In the genomic region with DNA sequence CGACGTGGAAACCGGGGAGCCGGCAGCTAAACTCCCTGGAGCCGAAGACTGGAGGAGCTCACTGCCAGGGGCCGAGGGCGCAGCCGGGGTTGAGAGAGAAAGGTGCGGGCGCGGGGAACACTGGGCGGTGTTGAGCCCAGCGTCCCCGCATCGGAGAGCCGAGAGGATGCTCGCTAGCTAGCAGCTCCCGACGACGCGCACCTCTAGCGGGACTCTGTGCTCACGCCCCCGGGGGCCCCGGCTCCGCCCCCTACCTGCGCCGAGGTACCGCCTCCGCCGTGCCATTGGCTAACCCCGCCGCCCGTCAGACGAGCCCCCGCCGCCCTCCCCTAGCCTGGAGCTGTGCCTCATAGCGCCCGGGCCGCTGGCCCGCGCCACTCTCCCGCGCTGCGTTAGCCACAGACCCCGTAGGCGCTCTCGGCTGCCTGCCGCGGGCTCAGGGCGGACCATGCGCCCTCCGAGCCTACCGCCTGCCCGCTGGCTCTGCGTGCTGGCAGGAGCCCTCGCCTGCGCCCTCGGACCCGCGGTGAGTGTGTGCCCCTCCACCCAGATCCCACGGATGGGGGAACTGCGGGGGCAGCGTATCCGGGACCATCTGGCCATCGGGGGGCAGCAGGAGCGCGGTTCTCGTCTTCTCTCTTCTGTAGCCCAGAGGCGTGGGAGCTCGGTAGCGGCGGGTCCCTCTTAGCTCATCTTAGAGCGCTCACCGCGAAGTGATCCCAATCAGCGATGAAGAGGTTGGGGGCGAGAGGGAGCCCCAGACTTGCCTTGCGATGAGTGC, we compare ENCODE assay signal across 8 mouse cellular contexts. TPM values are rescaled to one million over a fixed set of nuclear protein-coding genes. Genes with fewer than 3 reads are reported as not detected.
DNase-seq lines count a peak whose midpoint lies in the region; ATAC-seq and TF ChIP-seq lines count a peak whose summit lies in the region.

A gene (plus strand): TSS at position 316 of the 781 bp plus-strand sequence.

- peak within 1 kb of the TSS; percentile 75 for H3K9ac ChIP-seq in forebrain, embryonic 13.5 days
- peak within 1 kb of the TSS; percentile 43 for H3K9ac ChIP-seq in hindbrain, embryonic 14.5 days

- TF ChIP-seq CTCF in E14TG2a.4 (conservative IDR thresholded peaks at IDR 0.05; ENCODE audit: low read length): no peak

- H3K4me3 ChIP-seq in E14TG2a.4 (replicated peaks; ENCODE audit: low read length): peak within 1 kb of the TSS; percentile 88
- H3K4me3 ChIP-seq in forebrain, embryonic 13.5 days: peak within 1 kb of the TSS; percentile 55
- H3K4me3 ChIP-seq in hindbrain, embryonic 14.5 days (replicated peaks; ENCODE audit: low read length): peak within 1 kb of the TSS; percentile 44

- peak; percentile 11 for DNase-seq in c-Kit-positive CD71-positive TER-119-negative erythroid progenitor cells, embryonic 14.5 days (ENCODE audit: low read depth)
- peak; percentile 68 for DNase-seq in hindbrain, embryonic 14.5 days (ENCODE audit: low spot score)
- peak; percentile 84 to 86 for DNase-seq in layer of hippocampus, postnatal 36 days
- peak; percentile 75 for DNase-seq in lung, postnatal 10 days
- peak; percentile 25 for DNase-seq in ovary, postnatal 10 days (ENCODE audit: low spot score)
- peak; percentile 76 for DNase-seq in thymus, postnatal 0 days (ENCODE audit: low spot score)

- WGBS in forebrain, embryonic 13.5 days: under 1% methylated on average over 78 of the region's 79 CpGs
- under 1% methylated on average over 69 of the region's 79 CpGs for WGBS in hindbrain, embryonic 14.5 days

- H3K4me1 ChIP-seq in E14TG2a.4 (replicated peaks; ENCODE audit: low read depth, low read length): peaks cover 25% of the 10 kb centered on the region
- H3K4me1 ChIP-seq in forebrain, embryonic 13.5 days: peaks cover 24% of the 10 kb centered on the region
- H3K4me1 ChIP-seq in hindbrain, embryonic 14.5 days (replicated peaks; ENCODE audit: control insufficient read depth, insufficient read depth, low read length): no peaks in the 10 kb centered on the region; the same call in 1 of the 2 replicates

- H3K4me2 ChIP-seq in forebrain, embryonic 13.5 days: peak within 1 kb of the TSS; percentile 90
- peak within 1 kb of the TSS; percentile 89 for H3K4me2 ChIP-seq in hindbrain, embryonic 14.5 days (replicated peaks)

- peaks cover 15% of the 10 kb centered on the region for H3K9me3 ChIP-seq in E14TG2a.4 (ENCODE audit: low read length)
- no peaks in the 10 kb centered on the region for H3K9me3 ChIP-seq in forebrain, embryonic 13.5 days (replicated peaks)
- no peaks in the 10 kb centered on the region for H3K9me3 ChIP-seq in hindbrain, embryonic 14.5 days (ENCODE audit: control insufficient read depth, low read length)

- ATAC-seq in forebrain, embryonic 13.5 days: peak; percentile 95
- peak; percentile 87 for ATAC-seq in hindbrain, embryonic 14.5 days (ENCODE audit: low FRiP score)

- H3K27me3 ChIP-seq in E14TG2a.4 (ENCODE audit: insufficient read depth, low read length): peaks cover 97% of the 10 kb centered on the region
- peaks cover 76% of the 10 kb centered on the region for H3K27me3 ChIP-seq in forebrain, embryonic 13.5 days
- peaks cover 50% of the 10 kb centered on the region for H3K27me3 ChIP-seq in hindbrain, embryonic 14.5 days (ENCODE audit: control insufficient read depth, insufficient read depth, low read length)

- no peak within 1 kb of the TSS for H3K27ac ChIP-seq in forebrain, embryonic 13.5 days
- no peak within 1 kb of the TSS for H3K27ac ChIP-seq in hindbrain, embryonic 14.5 days

- H3K36me3 ChIP-seq in E14TG2a.4 (ENCODE audit: insufficient read depth, low read length): no peaks in the 10 kb centered on the region
- no peaks in the 10 kb centered on the region for H3K36me3 ChIP-seq in forebrain, embryonic 13.5 days (ENCODE audit: poor library complexity, severe bottlenecking)
- H3K36me3 ChIP-seq in hindbrain, embryonic 14.5 days (replicated peaks; ENCODE audit: control insufficient read depth, insufficient read depth): no peaks in the 10 kb centered on the region

RNA-seq across cellular contexts. Expression of the gene that starts here (rescaled TPM):
- polyA plus RNA-seq in forebrain, embryonic 13.5 days (2015; fragmentation: Nextera tagmentation; extraction: Ambion mirVana): 0.37 and 0.59 TPM in 2 replicates
- 0.40 and 0.59 TPM in 2 replicates for polyA plus RNA-seq in hindbrain, embryonic 14.5 days (2014; fragmentation: Nextera tagmentation; extraction: Ambion mirVana)
- 10 to 100 TPM; 15.0 to 18.7 TPM for total RNA-seq in layer of hippocampus, postnatal 36 days (2021)
- 1.3 and 1.4 TPM in 2 replicates for polyA plus RNA-seq in thymus, postnatal 0 days (2015; fragmentation: Nextera tagmentation; extraction: Ambion mirVana)

Comparison
In these comparisons a context has a peak if more than half of its experiments do, and no peak if none do; other contexts are left out.
1. Peak in ATAC-seq, H3K4me3 ChIP-seq, H3K9ac ChIP-seq and H3K4me2 ChIP-seq in forebrain, embryonic 13.5 days; RNA of the gene not detected or under 1 TPM.
2. Peak in DNase-seq, ATAC-seq, H3K4me3 ChIP-seq, H3K9ac ChIP-seq and H3K4me2 ChIP-seq in hindbrain, embryonic 14.5 days; RNA of the gene not detected or under 1 TPM.
3. DNase-seq: peak in every context shown above with its lines; median percentile 85 in layer of hippocampus, postnatal 36 days; 76 in thymus, postnatal 0 days; 75 in lung, postnatal 10 days; 68 in hindbrain, embryonic 14.5 days; 25 in ovary, postnatal 10 days; 11 in c-Kit-positive CD71-positive TER-119-negative erythroid progenitor cells, embryonic 14.5 days.